Mouse (Mus musculus) lung, embryonic 15.5 days (tissue): ENCODE measurements around the gene Dgka. TPM values are rescaled to one million over a fixed set of nuclear protein-coding genes. Genes with fewer than 3 reads are reported as not detected.

Source experiments
- ATAC-seq: fragments of 200-750 bp; cut with Nextera tagmentation; 2 replicates; pipeline ENCODE4 v1.8.0; 2017; ENCODE audit warnings: moderate number of reproducible peaks, borderline replicate concordance; ENCODE audit not compliant: low FRiP score, low TSS enrichment; ENCODE audit errors: extremely low read depth
- H3K27ac ChIP-seq: fragments of 300-500 bp; sonication (generic); 2 replicates; pipeline ENCODE4 v1.5.1; 2015; ENCODE audit warnings: moderate library complexity, mild to moderate bottlenecking, inconsistent platforms
- H3K27me3 ChIP-seq: fragments of 300-500 bp; sonication (generic); 2 replicates; pipeline ENCODE4 v1.6.1; 2015; ENCODE audit warnings: inconsistent platforms
- H3K36me3 ChIP-seq: fragments of 300-500 bp; sonication (generic); 2 replicates; pipeline ENCODE4 v1.6.1; 2015; ENCODE audit warnings: inconsistent platforms
- H3K4me1 ChIP-seq: fragments of 300-500 bp; sonication (generic); 2 replicates; pipeline ENCODE4 v1.6.1; 2015; ENCODE audit warnings: inconsistent platforms
- H3K4me2 ChIP-seq: fragments of 300-500 bp; sonication (generic); 2 replicates; pipeline ENCODE4 v1.6.1; 2015; ENCODE audit warnings: inconsistent platforms, mild to moderate bottlenecking, moderate library complexity
- H3K4me3 ChIP-seq: fragments of 300-500 bp; sonication (generic); 2 replicates; pipeline ENCODE4 v1.5.1; 2015; ENCODE audit warnings: mild to moderate bottlenecking, inconsistent platforms
- H3K9ac ChIP-seq: fragments of 300-500 bp; sonication (generic); 2 replicates; pipeline ENCODE4 v1.6.1; 2015; ENCODE audit warnings: inconsistent platforms
- H3K9me3 ChIP-seq: fragments of 300-500 bp; sonication (generic); 2 replicates; pipeline ENCODE4 v1.6.1; 2016; ENCODE audit warnings: inconsistent platforms
- WGBS: fragments of 180-500 bp; shearing (Covaris S2); methylation state at CpG from one replicate; pipeline ENCODE4 v1.1.7; 2015; 5-methylcytosine and 5-hydroxymethylcytosine counted together
- polyA plus RNA-seq: library from polyadenylated mRNA; unstranded; fragments of >200 nt; fragmentation: Nextera tagmentation; extraction: Ambion mirVana; gene quantifications from 2 replicates; pipeline ENCODE4 v1.2.1, GENCODE M21; 2015

Dgka gene
- polyA plus RNA-seq, 1 experiment from 2014 or later = 10.5 TPM

DNA sequence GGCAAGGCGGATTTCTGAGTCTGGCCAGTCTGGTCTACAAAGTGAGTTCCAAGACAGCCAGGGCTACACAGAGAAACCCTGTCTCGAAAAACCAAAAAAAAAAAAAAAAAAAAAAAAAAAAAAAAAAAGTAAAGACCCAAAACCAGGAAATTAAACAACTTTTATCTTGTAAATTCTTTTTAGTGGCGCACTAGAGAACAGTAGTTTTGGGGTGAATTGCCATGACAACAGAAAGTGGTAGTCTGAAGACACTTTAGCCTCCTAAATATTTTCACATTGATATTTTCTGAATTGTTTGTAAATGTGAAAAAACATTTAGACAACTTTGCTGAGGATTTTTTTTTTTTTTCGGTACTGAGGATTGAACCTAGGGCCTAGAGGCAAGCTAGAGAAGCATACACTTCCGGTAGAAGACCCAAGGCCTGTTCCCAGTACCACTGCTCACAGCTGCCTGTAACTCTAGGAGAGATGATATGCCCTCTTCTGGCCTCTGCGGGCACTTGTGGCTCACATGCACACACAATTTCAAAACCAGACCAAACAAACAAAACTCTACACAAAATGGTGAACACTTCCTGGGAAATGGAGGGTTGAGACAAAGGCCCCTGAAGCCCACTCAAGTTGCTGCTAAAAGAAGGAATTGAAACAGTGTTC, 47.5 kb downstream of the Dgka start:
- Histone ChIP-seq H3K4me3 (0 out of 2 replicates have a peak overlapping the region, but pooled peaks have one; percentile 43), H3K27me3 (no peaks in the 10 kb centered on the region), H3K36me3 (peaks cover 46% of the 10 kb centered on the region), H3K27ac (peak overlapping the region; percentile 74), H3K4me1 (peaks cover 14% of the 10 kb centered on the region), H3K9me3 (no peaks in the 10 kb centered on the region), H3K9ac (no peak overlapping the region), H3K4me2 (peak overlapping the region; percentile 74)
- WGBS = 79% methylated on average over 6 of the region's 6 CpGs
- no peak for ATAC-seq

DNA sequence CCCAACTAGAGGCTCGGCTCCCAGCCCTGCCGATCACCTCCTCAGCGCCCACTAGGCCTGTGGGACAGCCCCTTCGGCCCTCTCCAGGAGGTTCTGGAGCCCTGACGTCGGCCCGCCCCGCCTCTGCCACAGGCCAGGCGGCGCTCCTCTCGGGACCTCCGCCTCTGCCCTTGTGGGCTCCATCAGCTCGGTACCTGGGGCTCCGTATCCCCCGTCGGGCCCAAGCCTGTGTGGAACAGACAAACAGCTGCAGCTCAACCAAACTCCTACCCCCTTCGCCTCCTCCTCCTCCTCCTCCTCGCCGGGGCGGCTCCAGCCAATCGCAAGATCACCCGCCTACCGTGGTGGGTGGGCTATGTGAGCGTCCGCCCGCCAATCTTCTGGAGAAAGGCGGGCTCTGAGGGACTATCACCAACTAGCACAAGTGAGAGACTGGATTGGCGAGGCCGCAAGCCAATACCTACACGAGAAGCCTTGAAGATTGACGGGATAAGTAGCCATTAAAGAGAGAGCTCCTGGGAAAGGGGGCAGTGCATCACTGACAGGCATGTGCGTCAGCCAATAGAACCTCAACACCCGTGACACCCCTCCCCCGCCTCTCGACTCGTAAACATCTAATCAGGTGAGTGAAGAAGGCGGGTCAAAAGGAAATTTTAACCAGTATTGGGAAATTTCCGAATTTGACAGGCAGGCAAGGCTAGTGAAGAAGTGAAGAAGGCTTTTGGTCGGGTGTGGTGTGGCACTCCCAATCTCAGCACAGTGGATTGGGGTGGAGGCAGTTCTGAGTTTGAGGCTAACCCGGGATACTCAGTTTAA, 48.5 kb downstream of the Dgka start, which contains the start of gene Rab5b:
TSS of gene Rab5b (minus strand) at position 273 of the 816 bp plus-strand sequence.
- Histone ChIP-seq H3K4me2 (peak within 1 kb of the TSS; percentile 74), H3K27ac (peak within 1 kb of the TSS; percentile 98), H3K9ac (peak within 1 kb of the TSS; percentile 80), H3K9me3 (no peaks in the 10 kb centered on the region), H3K4me3 (peak within 1 kb of the TSS; percentile 72), H3K36me3 (peaks cover 36% of the 10 kb centered on the region), H3K4me1 (peaks cover 14% of the 10 kb centered on the region), H3K27me3 (no peaks in the 10 kb centered on the region)
- ATAC-seq = peak; percentile 99
- 1% methylated on average over 40 of the region's 40 CpGs for WGBS

DNA sequence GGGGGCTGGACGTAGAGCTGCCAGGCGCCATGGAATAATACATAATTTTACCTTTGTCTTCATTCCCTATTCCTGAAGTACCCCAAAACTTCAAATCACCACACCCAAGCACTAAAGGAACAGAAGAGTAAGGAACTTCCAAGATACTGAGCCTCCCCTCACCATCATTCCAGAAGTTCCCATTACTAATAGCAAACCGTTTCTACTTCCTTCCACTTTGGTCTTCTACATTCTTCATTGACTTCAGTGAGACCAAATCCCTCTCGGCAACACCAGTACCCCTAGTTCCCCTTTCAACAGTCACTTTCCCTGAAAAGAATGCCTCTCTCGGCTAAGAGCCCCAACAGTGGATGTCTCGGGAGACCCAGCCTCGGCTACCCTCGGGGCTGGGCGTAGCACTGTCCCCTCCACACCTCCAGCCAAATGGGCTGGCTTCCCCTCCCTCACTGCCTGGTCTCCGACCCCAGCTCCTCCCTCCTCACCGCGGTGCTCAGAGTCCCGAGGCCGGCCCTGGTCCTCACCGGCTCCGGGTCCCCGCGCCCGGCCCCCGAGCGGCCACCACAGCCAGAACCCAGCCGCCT, 49.2 kb downstream of the Dgka start:
- H3K4me2 ChIP-seq = peak overlapping the region; percentile 61
- ATAC-seq = no peak; the same call in 1 of the 2 replicates
- peak overlapping the region; percentile 98 for H3K27ac ChIP-seq
- H3K4me3 ChIP-seq = peak overlapping the region; percentile 72
- H3K27me3 ChIP-seq = no peaks in the 10 kb centered on the region
- H3K4me1 ChIP-seq = peaks cover 14% of the 10 kb centered on the region
- peak overlapping the region; percentile 80 for H3K9ac ChIP-seq
- 0% methylated on average over 22 of the region's 22 CpGs for WGBS
- H3K36me3 ChIP-seq = peaks cover 33% of the 10 kb centered on the region
- H3K9me3 ChIP-seq = no peaks in the 10 kb centered on the region

DNA sequence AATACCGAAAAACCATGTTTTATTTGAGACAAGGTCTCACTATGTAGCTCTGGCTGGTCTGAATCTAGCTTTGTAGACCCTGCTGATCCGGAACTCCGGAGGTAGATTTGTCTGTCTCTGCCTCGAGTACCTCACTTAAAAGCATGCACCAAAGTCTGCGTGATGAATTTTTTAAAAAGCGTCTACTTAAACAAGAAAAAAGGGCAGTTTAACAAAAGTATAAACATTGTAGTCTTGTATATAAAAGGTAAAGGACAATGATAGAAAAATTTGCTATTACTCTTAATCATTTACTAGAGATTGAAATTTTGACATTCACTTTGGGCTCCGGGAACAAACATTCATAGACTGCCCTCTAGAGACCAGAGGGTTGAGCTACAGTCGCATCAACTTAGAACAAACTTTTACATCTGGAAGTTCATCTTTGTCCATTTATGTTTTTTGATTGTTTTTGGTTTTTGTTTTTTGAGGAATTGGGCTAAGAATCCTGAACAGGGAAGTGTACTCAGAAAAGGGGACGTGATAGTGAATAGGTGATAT, 70.1 kb downstream of the Dgka start:
- Histone ChIP-seq H3K4me2 (peak overlapping the region; percentile 95), H3K9ac (peak overlapping the region; percentile 58)
- 2% methylated on average over 9 of the region's 9 CpGs for WGBS

DNA sequence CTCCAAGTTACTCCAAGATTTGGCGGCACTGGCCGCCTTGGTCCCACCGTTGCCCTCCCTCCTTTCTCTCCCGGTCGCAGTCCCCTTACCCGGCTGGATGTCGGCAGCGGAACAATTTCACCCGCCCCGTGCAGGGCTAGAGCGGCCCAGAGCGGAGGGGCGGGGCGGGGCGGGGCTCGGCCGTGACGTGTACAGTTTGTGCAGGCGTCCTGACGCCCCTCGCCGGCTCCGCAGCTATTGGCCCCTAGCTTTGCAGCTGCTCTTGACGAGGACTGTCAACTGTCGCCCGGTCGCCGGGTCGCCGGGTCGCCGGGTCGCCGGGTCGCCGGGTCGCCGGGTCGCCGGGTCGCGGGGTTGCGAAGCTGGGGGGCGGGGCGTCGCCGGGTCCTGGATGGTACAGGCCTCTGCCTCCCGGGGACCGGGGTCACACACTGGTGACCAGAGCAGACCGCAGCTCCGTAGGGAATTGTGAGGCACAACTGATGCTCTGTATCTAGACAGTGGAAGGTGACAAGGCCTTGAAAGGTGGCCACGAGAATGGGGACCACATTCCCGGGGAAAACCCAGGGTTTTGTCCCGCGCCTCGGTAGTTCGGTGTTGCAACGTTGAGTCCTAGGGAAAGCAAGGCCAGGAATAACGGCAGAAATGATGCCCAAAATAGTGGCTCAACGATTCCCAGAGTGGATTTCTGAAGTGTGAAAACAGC, 70.7 kb downstream of the Dgka start, which contains the start of gene Suox:
TSS of gene Suox (minus strand) at position 311 of the 706 bp plus-strand sequence.
- Histone ChIP-seq H3K36me3 (no peaks in the 10 kb centered on the region), H3K4me1 (peaks cover 15% of the 10 kb centered on the region), H3K9ac (peak within 1 kb of the TSS; percentile 58), H3K4me2 (peak within 1 kb of the TSS; percentile 95), H3K27me3 (no peaks in the 10 kb centered on the region), H3K27ac (peak within 1 kb of the TSS; percentile 67), H3K9me3 (no peaks in the 10 kb centered on the region), H3K4me3 (peak within 1 kb of the TSS; percentile 81)
- under 1% methylated on average over 55 of the region's 60 CpGs for WGBS
- peak; percentile 95 for ATAC-seq

More for the DNA sequence above, 70.1 kb downstream of the Dgka start:
- no peak for ATAC-seq
- Histone ChIP-seq H3K4me3 (peak overlapping the region; percentile 81), H3K9me3 (no peaks in the 10 kb centered on the region), H3K27ac (peak overlapping the region; percentile 67), H3K27me3 (no peaks in the 10 kb centered on the region), H3K36me3 (peaks cover 4% of the 10 kb centered on the region; the same call in 1 of the 2 replicates), H3K4me1 (peaks cover 12% of the 10 kb centered on the region)

DNA sequence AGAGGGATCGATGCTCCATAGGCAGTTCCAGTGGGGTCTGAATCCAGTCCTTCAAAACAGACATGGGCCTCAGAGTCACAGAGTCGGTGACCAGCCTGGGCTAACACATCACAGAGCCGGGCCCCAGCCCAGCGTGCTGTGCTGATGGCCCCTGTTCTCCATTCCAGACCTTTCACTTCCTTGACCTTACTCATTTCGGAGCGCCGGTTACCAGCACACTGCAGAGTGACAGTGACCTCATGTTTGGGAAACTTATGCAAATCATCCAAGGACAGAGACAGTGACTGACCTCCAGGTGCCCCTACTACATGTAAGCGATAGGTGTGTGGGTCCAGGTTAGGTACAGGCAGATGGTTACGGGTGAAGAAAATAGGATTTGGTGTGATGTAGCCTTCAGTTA, 73.5 kb downstream of the Dgka start:
- Histone ChIP-seq H3K9me3 (no peaks in the 10 kb centered on the region), H3K27ac (no peak overlapping the region), H3K27me3 (no peaks in the 10 kb centered on the region), H3K36me3 (no peaks in the 10 kb centered on the region), H3K9ac (no peak overlapping the region), H3K4me2 (no peak overlapping the region), H3K4me3 (no peak overlapping the region), H3K4me1 (peaks cover 20% of the 10 kb centered on the region)
- WGBS = 91% methylated on average over 9 of the region's 9 CpGs
- ATAC-seq = no peak

Other genes starting within 250 kb of the Dgka start
- gene Myl6b, start 246.2 kb downstream of the Dgka start, polyA plus RNA-seq = 2.9 and 4.3 TPM in 2 replicates
- 28.8 and 31.5 TPM in 2 replicates for gene Esyt1, start 219.0 kb downstream of the Dgka start, polyA plus RNA-seq
- 14.6 and 14.9 TPM in 2 replicates for gene Zc3h10, start 197.1 kb downstream of the Dgka start, polyA plus RNA-seq
- 3,783 and 4,172 TPM in 2 replicates for gene Rpl41, start 195.6 kb downstream of the Dgka start, polyA plus RNA-seq
- gene Pa2g4, start 178.9 kb downstream of the Dgka start, polyA plus RNA-seq = 194 and 200 TPM in 2 replicates
- gene Erbb3, start 155.2 kb downstream of the Dgka start, polyA plus RNA-seq = 21.3 and 22.9 TPM in 2 replicates
- 711 and 777 TPM in 2 replicates for gene Rps26, start 118.1 kb downstream of the Dgka start, polyA plus RNA-seq
- gene Ikzf4, start 98.9 kb downstream of the Dgka start, polyA plus RNA-seq = 1.6 and 2.2 TPM in 2 replicates
- gene Suox, start 70.8 kb downstream of the Dgka start, polyA plus RNA-seq = 12.3 and 13.8 TPM in 2 replicates
- 73.8 and 77.8 TPM in 2 replicates for gene Rab5b, start 48.6 kb downstream of the Dgka start, polyA plus RNA-seq
- 1.2 and 1.3 TPM in 2 replicates for gene Pmel, start 40.7 kb downstream of the Dgka start, polyA plus RNA-seq
- gene Cdk2, start 39.8 kb downstream of the Dgka start, polyA plus RNA-seq = 108 and 110 TPM in 2 replicates
- gene Pym1, start 3.0 kb upstream of the Dgka start, polyA plus RNA-seq = 37.9 and 39.8 TPM in 2 replicates
- 2.9 and 4.0 TPM in 2 replicates for gene Mmp19, start 46.1 kb upstream of the Dgka start, polyA plus RNA-seq
- 50.1 and 55.2 TPM in 2 replicates for gene Dnajc14, start 59.2 kb upstream of the Dgka start, polyA plus RNA-seq
- gene Tmem198b, start 59.5 kb upstream of the Dgka start, polyA plus RNA-seq = 15.8 and 16.6 TPM in 2 replicates
- 206 and 214 TPM in 2 replicates for gene Sarnp, start 72.5 kb upstream of the Dgka start, polyA plus RNA-seq
- 69.2 and 77.7 TPM in 2 replicates for gene Ormdl2, start 76.8 kb upstream of the Dgka start, polyA plus RNA-seq
- gene Gdf11, start 146.9 kb upstream of the Dgka start, polyA plus RNA-seq = 3.7 and 4.8 TPM in 2 replicates
- gene Cd63, start 156.1 kb upstream of the Dgka start, polyA plus RNA-seq = 552 and 585 TPM in 2 replicates
- gene Rdh5, start 178.0 kb upstream of the Dgka start, polyA plus RNA-seq = 12.5 and 17.3 TPM in 2 replicates
- gene Bloc1s1, start 179.2 kb upstream of the Dgka start, polyA plus RNA-seq = 186 and 195 TPM in 2 replicates
- 5.0 TPM in 2 replicates for gene Itga7, start 189.0 kb upstream of the Dgka start, polyA plus RNA-seq
- gene Mettl7b, start 216.1 kb upstream of the Dgka start, polyA plus RNA-seq = not detected in 2 replicates
- gene Olfr9, start 244.6 kb upstream of the Dgka start, polyA plus RNA-seq = not detected in 2 replicates